Mouse (Mus musculus): ENCODE data around the gene Pdgfc. TPM values are rescaled to one million over a fixed set of nuclear protein-coding genes. Genes with fewer than 3 reads are reported as not detected.
"Not testable (repeated sequence)": the region's sequence is repeated elsewhere in the genome, so short reads cannot be mapped to it uniquely, and the experiment has no call there.

Gene Pdgfc
- total RNA-seq, 1 experiment from 2014 or later, result not detected

DNA sequence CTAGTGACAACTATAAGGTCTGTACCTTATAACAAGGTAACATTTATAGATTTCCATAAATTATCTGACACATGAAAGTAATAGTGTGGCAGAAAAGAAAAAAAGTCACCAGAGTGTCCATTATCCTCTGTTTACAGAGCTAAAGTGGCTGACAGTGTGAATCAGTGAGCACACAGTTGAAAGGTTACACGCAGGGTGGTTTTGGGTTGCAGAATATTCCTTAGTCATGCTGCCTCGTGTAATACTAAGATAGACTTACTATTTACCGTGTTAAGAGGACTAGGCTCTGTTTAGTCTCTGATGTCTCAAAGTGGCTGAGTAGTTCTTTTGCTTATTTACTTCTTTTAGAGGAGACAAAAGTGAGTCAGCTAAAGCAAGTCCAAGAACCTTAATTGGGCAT is 100.8 kb downstream of the Pdgfc start:
- ATAC-seq (ENCODE audit: extremely low read depth, insufficient number of reproducible peaks, low FRiP score, poor library complexity, severe bottlenecking), result no peak

DNA sequence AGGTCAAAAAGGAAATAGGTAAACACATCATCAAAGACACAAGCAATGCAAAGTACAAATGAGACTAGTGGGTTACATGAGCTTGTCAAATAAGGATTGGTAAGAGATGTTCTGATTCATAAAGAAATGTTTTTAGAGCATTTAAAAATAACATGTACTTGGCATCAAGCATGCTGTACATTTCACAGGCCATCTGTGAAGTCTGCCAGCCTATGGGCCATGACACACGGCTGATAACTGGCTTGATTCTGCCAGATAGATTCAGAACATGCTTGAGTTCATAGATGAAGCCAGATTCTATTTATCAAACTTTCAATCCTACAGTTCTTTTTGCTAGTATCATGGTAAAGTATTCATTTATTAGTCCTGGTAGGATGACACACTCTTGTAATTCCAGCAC is 101.8 kb downstream of the Pdgfc start:
- not testable (repeated sequence) for ATAC-seq (ENCODE audit: extremely low read depth, insufficient number of reproducible peaks, low FRiP score, poor library complexity, severe bottlenecking)

DNA sequence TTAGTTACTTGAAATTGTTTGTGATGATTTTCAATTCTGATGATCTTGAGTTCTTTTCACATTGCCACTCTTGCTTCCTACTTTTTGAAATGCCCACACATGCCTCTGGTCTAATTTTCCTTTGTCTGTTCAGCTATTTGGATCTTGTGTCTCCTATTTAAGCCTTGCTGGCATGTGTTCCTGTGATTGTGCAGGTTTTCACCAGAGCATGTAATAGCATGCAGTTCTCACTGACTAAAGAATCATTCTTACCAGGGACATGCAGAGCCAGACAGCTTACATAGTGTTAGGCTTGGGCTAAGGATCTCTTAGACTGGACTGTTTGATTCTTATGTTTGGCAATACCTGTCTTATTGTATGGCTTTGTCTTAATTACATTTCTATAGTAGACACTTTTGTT is 107.5 kb downstream of the Pdgfc start:
- ATAC-seq (ENCODE audit: extremely low read depth, insufficient number of reproducible peaks, low FRiP score, poor library complexity, severe bottlenecking), result no peak

GRCm38 (mm10) chr3:81149109-81149521 is 112.9 kb downstream of the Pdgfc start:
- ATAC-seq (ENCODE audit: extremely low read depth, insufficient number of reproducible peaks, low FRiP score, poor library complexity, severe bottlenecking), result no peak

DNA sequence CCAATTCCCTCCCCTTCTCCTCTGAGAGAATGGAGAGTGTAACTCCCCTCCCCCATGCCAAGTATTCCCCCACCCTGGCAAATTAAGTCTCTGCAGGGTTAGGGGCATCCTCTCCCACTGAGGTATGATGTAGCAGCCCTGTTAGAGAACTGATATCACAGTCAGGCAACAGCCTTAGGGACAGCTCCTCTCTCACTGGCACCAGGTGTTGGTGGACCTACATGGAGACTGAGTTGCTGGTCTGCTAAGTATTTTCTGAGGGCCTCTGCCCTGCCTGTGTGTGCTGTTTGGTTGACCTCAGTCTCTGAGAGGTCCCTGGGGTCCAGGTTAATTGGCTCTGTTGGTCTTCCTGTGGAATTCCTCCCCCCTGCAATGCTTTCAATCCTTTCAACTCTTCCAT is 114.0 kb downstream of the Pdgfc start:
- no peak for ATAC-seq (ENCODE audit: extremely low read depth, insufficient number of reproducible peaks, low FRiP score, poor library complexity, severe bottlenecking)

DNA sequence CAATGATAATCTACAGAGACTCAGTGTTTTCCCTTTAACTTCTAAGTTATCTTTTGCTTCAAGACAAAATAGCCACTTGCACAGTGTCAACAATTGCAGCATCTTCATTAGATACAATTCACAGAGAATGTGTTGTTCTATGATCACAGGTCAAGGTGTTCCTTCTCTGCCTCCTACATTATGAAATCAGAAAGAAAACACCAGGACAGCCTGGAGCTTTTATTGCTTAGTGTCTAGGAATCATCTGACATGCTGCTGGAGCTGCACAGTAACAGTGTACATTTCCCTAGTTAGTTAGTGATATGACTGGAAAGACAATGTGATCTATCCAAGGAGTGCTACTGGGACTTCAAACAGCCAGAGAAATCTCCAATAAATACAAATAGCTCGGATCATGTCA is 118.2 kb downstream of the Pdgfc start:
- no peak for ATAC-seq (ENCODE audit: extremely low read depth, insufficient number of reproducible peaks, low FRiP score, poor library complexity, severe bottlenecking)

GRCm38 (mm10) chr3:81160457-81161165 is 124.4 kb downstream of the Pdgfc start:
- ATAC-seq (ENCODE audit: extremely low read depth, insufficient number of reproducible peaks, low FRiP score, poor library complexity, severe bottlenecking), result no peak

DNA sequence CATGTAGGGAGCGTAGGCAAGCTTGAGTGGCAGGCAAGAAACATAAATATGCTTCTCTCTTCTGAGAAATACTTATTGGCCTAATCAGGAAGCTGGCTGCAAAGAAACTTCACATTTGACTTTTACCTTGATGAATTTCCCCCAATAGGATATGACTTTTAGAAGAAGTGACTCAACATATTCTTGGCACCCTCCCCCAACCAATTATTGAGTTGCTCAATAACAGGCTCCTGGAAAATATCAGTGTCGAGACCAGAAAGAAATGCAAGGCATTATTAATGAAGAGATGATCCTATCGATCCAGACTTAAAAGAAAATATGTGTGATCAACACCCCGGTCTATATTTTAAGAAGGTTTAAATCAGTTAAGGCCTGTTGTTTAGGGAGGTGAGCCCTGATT is 125.9 kb downstream of the Pdgfc start:
- ATAC-seq (ENCODE audit: extremely low read depth, insufficient number of reproducible peaks, low FRiP score, poor library complexity, severe bottlenecking), result no peak

DNA sequence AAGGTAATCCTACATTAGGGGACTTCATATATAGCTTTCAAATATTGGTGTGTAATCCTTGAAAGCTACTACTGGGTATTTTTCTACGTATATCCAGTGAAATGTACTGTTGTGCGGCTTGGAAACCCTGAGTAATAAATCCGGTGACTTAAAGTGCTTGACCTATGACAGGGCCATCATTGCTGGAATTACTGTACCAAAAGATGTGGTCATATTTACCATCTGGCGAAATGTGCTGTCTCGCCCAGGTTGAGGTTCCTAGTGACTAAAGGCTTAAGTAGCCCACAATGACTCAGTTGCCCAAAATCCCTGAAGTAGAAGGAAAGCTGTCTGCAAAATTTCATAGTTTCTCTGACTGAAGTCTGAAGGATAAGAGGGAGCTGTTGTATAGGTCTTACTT is 127.9 kb downstream of the Pdgfc start:
- no peak for ATAC-seq (ENCODE audit: extremely low read depth, insufficient number of reproducible peaks, low FRiP score, poor library complexity, severe bottlenecking)

DNA sequence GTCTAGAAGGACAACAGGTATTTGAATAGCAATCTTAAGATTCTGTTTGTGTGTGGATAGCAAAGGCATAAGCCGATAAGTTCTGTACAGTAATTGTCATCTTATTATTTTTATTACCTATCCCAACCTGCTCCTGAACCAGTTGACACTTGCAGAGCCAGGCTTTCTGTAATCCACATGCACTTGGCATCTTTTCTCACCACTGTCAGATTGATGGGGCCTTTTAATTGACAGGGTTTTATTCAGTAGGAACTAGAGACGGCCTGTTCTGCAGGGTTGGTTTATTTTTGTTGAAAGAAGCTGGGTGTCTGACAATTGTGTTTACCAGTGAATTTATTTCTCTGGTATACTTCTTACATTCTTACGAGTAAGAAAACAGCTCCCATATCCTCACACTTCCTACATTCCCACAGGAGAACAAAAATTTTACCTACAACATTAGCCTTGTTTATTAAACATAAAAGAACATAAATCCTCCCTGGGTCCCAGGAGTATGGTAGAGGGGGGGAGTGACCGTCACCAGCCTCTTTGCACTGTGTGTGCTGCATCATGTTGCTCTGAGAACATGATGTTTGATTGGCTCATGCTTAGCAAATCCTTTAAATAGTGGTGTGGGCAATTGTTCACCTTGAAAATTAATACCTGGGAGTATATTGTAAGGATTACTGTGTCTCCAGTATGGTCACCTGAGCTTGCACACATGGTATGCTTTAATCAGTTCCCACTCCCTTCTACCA is 134.0 kb downstream of the Pdgfc start:
- no peak for ATAC-seq (ENCODE audit: extremely low read depth, insufficient number of reproducible peaks, low FRiP score, poor library complexity, severe bottlenecking)

GRCm38 (mm10) chr3:81174832-81175231 is 138.6 kb downstream of the Pdgfc start:
- ATAC-seq (ENCODE audit: extremely low read depth, insufficient number of reproducible peaks, low FRiP score, poor library complexity, severe bottlenecking), result no peak

DNA sequence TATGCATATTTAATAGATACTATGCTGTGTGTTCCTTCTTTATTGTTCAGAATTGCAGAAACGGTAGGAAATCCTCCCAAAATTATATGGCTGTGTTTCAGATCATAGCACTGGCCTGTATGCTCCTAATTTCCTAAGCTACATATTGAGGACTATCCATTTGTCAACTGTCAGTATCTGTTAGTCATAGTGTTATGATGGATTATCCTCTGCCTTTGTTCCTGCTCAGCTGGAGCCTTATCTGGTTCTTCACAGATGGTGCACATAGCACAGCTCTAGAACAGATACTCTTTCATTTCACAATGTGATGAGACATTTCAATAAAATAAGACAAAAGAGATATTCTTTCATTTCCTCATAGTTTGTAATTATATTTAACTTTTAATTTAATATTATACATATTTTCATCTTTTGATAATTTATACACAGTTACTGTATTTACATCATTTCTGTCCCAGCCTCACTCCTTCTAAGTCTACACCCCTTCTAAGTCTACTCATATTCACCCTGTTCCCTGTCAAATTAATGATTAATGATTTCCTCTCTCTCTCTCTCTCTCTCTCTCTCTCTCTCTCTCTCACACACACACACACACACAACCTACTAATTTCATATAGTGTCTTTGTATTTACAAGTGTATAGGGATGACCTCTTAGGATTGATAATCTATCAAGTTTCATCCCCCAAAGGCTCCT is 145.2 kb downstream of the Pdgfc start:
- ATAC-seq (ENCODE audit: extremely low read depth, insufficient number of reproducible peaks, low FRiP score, poor library complexity, severe bottlenecking), result no peak

DNA sequence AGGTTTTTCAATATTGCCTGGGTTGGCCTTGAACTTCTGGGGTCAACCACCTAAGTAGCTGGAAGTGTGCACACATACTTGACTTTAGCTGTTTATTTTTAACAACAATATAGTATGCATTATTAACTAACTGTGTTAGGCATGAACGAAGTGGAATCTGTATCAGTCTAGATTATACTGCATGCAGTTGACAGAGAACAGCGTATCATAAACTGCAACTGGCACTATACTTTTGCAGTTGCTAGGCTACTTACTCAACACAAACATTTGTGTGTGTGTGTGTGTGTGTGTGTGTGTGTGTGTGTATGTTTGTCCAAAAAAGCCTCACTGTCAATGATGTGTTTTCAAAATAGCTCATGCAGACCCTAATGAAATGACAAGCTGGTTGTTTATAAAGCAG is 160.7 kb downstream of the Pdgfc start:
- ATAC-seq (ENCODE audit: extremely low read depth, insufficient number of reproducible peaks, low FRiP score, poor library complexity, severe bottlenecking), result no peak

DNA sequence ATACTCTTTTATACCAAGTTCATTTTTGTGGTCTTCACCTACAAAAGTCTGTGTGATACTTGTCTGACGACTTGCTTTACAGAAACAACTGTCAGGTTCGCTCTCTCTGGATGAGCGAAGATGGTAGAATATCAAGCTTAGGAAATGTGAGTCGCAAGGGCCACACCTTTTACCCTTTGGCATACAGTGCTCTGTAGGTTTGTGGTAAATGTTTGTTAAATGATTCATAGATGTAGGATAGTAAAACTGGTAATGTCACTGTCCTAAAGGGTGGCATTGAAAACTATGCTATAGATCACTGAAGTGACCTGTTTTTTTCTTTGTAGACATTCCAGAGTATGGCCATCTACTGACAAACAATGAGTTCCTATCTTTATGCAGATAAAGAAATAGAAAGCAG is 161.4 kb downstream of the Pdgfc start:
- ATAC-seq (ENCODE audit: extremely low read depth, insufficient number of reproducible peaks, low FRiP score, poor library complexity, severe bottlenecking), result no peak

DNA sequence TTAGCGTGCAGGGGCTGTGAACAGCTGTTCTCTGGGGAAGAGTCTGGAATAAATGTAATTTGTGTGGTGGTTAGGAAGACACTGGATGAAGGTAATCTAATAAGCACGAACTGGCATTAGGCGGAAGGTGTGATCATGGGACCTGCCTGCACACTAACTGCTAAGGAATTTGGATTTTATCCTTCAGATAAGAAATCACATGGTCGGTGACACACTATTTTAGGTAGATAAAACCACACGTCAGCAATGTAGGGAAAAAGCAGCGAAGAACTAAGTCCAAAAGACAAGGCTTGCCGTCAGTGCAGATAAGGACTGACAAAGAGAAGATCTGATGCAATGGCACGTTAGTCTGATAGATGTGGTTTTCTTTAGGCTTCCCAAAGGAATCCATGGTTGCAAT is 164.4 kb downstream of the Pdgfc start:
- no peak for ATAC-seq (ENCODE audit: extremely low read depth, insufficient number of reproducible peaks, low FRiP score, poor library complexity, severe bottlenecking)

- ATAC-seq (ENCODE audit: extremely low read depth, insufficient number of reproducible peaks, low FRiP score, poor library complexity, severe bottlenecking), result no peak
Observed at GRCm38 (mm10) chr3:81205201-81205600, 169.0 kb downstream of the Pdgfc start.

DNA sequence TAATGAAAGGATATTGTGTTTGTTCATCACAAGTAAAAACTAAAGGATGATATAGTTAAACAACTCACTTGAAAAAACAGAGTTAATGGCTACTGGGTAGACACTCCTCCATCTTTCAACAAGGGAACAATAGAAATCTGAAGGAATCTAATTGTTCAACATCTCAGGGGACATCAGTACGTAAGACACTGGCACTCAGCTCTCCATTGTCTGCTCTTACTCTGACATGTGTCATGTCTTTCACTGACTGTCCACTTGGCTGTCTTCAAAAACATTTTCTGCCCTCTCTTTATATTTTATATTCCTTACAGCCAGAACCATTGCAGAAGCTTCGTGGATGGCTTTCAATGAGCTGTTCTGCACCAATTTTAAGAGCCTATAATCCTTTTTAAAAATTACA is 172.0 kb downstream of the Pdgfc start:
- no peak for ATAC-seq (ENCODE audit: extremely low read depth, insufficient number of reproducible peaks, low FRiP score, poor library complexity, severe bottlenecking)

DNA sequence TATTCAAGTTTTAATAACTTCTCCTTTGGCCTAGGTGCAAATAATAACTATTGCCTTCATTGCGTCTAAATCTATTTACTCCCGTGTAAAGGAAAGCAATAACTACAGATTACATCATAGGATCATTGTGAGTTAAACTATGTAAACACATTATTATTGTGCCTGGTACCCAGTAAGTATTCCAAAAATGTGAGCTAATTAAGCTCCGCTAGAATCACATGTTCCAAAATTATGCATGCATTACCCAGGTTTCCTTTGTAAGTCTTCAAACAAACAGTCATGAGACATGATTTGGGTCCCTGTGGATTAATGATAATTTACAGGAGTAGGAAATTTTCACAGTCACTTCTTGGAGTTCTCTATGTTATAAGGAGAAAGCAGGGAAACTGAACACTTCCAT is 174.9 kb downstream of the Pdgfc start:
- ATAC-seq (ENCODE audit: extremely low read depth, insufficient number of reproducible peaks, low FRiP score, poor library complexity, severe bottlenecking), result no peak

DNA sequence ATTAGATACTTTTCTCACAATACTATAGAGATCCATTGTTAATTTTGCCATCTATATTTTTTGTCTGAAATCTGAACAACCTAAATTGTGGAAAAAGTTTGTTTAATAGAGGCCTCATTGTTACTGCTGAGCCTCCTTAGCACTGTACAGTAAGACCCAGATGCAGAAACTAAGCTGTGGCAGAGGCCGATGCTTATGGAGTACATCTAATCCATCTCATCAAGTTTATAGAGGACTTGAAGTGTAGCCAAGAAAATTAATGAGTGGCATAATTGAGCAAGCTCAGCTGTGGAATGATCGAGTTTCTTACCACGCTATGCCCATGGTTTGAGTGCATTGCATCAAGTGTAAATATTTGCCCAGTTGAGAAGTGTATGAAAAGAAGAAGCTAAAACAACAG is 175.4 kb downstream of the Pdgfc start:
- no peak for ATAC-seq (ENCODE audit: extremely low read depth, insufficient number of reproducible peaks, low FRiP score, poor library complexity, severe bottlenecking)

- no peak for ATAC-seq (ENCODE audit: extremely low read depth, insufficient number of reproducible peaks, low FRiP score, poor library complexity, severe bottlenecking)
Observed at GRCm38 (mm10) chr3:81215547-81216118, 179.4 kb downstream of the Pdgfc start.
